Mouse (Mus musculus): ENCODE measurements around the gene Ctsa.

DNA sequence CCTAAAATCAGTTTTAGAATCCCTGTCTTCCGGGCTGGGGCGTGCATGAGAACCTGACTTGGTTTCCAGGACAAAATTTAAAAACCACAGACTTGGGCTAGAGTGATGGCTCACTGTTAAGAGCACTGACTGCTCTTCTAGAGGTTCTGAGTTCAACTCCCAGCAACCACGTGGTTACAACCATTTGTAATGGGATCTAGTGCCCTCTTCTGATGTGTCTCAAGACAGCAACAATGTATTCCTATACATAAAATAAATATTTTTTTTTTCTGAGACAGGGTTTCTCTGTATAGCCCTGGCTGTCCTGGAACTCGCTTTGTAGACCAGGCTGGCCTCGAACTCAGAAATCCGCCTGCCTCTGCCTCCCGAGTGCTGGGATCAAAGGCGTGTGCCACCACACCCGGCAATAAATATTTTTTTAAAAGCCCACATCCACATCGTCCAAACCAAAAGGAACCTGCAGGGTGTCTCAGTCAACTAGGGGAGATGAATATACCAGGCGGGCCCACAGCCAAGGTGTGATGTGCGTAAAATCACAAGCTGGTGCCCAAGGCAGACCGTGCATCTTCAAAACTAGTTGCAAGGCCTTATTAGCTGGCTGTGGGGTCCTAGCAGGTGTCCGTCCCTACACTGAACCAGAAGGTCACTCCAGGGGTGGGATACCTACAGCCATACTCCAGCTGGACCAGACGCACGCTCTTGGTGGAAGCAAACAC lies 483 bp upstream of the Ctsa start:
- TF ChIP-seq CTCF (IDR thresholded peaks at IDR 0.05; ENCODE audit: extremely low read depth, insufficient read depth, insufficient read length, insufficient replicate concordance): no peak
- TF ChIP-seq POLR2A (IDR thresholded peaks at IDR 0.05; ENCODE audit: low read depth, low read length): no peak
